Mouse (Mus musculus): ENCODE results near the gene Elane. TPM values are rescaled to one million over a fixed set of nuclear protein-coding genes. Genes with fewer than 3 reads are reported as not detected.
A peak's percentile ranks its signal among the peaks of the same experiment; 100 is the strongest.
"Not testable (repeated sequence)": the region's sequence is repeated elsewhere in the genome, so short reads cannot be mapped to it uniquely, and the experiment has no call there.

Gene Elane
- total and polyA plus RNA-seq, 3 experiments: 0.07 TPM; not detected in 2

DNA sequence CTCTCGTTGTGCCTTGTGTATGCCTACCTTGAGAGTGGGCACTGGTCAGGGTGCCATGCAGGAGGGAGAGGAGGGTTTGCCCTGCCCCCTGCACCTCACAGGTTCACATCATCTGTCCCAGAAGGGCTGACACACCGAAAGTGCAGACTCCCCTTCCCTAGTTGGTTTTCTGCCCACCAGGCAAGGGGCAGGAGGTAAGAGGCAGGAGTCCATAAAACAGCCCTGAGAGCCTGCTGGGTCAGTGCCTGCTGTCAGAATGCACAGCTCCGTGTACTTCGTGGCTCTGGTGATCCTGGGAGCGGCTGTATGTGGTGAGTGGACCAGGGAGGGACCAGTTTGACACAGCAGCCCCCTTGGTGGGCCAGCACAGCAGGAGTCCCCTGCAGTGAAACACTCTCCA is 4.6 kb downstream of the Elane start, which contains the start of gene Cfd:
TSS of gene Cfd (plus strand) at position 184 of the 400 bp plus-strand sequence.
- Histone ChIP-seq H3K36me3 (ENCODE audit: control insufficient read depth in 1 of 2, insufficient read depth in 2 of 2, low read length in 2 of 2) (no peaks in the 10 kb centered on the region), H3K27me3 (ENCODE audit: control insufficient read depth in 1 of 2, insufficient read depth in 2 of 2, low read length in 2 of 2) (no peaks in the 10 kb centered on the region), H3K4me1 (ENCODE audit: control insufficient read depth in 1 of 2, insufficient read depth in 2 of 2, low read length in 2 of 2) (no peaks in the 10 kb centered on the region; a peak in 1 of 4 replicates), H3K9me3 (replicated peaks; ENCODE audit: insufficient read depth, low read length) (no peaks in the 10 kb centered on the region), H3K27ac (ENCODE audit: control insufficient read depth, low read depth, low read length) (no peak within 1 kb of the TSS), H3K9ac (ENCODE audit: control insufficient read depth, low read depth, low read length, poor library complexity, severe bottlenecking) (no peak within 1 kb of the TSS), H3K4me3 (ENCODE audit: control insufficient read depth in 1 of 2, insufficient read depth in 1 of 2, low read depth in 2 of 2, low read length in 2 of 2) (no peak within 1 kb of the TSS), H3K79me2 (ENCODE audit: control insufficient read depth, insufficient read depth, low read length, poor library complexity) (no peaks in the 10 kb centered on the region)
- DNase-seq (ENCODE audit: low read depth, low spot score): no peak
- TF ChIP-seq UBTF (IDR thresholded peaks at IDR 0.05; ENCODE audit: borderline replicate concordance, insufficient read depth, low read depth, low read length) (no peak), RCOR1 (IDR thresholded peaks at IDR 0.05; ENCODE audit: low read depth, low read length) (no peak), MYB (IDR thresholded peaks at IDR 0.05; ENCODE audit: low read depth, low read length) (no peak)

DNA sequence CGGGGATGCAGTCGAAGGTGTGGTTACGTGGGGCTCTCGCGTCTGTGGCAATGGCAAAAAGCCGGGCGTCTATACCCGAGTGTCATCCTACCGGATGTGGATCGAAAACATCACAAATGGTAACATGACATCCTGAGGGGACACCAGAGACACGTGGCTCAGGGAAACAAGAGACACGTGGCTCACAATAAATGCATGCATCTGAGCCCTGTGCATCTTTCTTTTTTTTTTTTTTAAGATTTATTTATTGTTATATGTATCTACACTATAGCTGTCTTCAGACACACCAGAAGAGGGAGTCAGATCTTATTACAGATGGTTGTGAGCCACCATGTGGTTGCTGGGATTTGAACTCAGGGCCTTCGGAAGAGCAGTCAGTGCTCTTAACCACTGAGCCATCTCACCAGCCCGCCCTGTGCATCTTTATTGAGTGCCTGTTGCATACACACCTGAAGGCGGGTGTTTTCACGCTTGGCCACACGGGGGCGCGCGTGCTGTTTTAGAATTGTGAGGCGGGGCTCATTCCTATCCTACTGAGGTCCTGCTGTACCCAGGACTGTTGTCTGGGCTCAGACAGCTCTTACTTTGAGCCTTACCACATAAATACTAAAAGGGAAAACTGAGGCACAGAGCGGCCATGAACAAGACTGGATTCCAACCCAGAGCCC is 6.5 kb downstream of the Elane start:
- not testable (repeated sequence) for H3K79me2 ChIP-seq (ENCODE audit: control insufficient read depth, insufficient read depth, low read length, poor library complexity); H3K27ac ChIP-seq (ENCODE audit: control insufficient read depth, low read depth, low read length); H3K36me3 ChIP-seq (ENCODE audit: control insufficient read depth in 1 of 2, insufficient read depth in 2 of 2, low read length in 2 of 2); H3K9me3 ChIP-seq (replicated peaks; ENCODE audit: insufficient read depth, low read length); H3K9ac ChIP-seq (ENCODE audit: control insufficient read depth, low read depth, low read length, poor library complexity, severe bottlenecking); H3K27me3 ChIP-seq (ENCODE audit: control insufficient read depth in 1 of 2, insufficient read depth in 2 of 2, low read length in 2 of 2); H3K4me3 ChIP-seq (ENCODE audit: control insufficient read depth in 1 of 2, insufficient read depth in 1 of 2, low read depth in 2 of 2, low read length in 2 of 2); H3K4me1 ChIP-seq (ENCODE audit: control insufficient read depth in 1 of 2, insufficient read depth in 2 of 2, low read length in 2 of 2)
- peak; percentile 84 for DNase-seq (ENCODE audit: low read depth, low spot score)
- TF ChIP-seq SIN3A (IDR thresholded peaks at IDR 0.05; ENCODE audit: low read length) (peak; percentile 44; the same call in 1 of the 2 replicates), ZNF384 (IDR thresholded peaks at IDR 0.05; ENCODE audit: low read depth, low read length) (peak; percentile 68), ZC3H11A (IDR thresholded peaks at IDR 0.05; ENCODE audit: low read depth, low read length) (peak; percentile 71), TBP (IDR thresholded peaks at IDR 0.05; ENCODE audit: low read depth, low read length) (peak; percentile 95), RAD21 (IDR thresholded peaks at IDR 0.05; ENCODE audit: low read depth, low read length) (peak; percentile 71), SMC3 (IDR thresholded peaks at IDR 0.05; ENCODE audit: low read depth, low read length) (peak; percentile 83), MAZ (IDR thresholded peaks at IDR 0.05; ENCODE audit: low read depth, low read length) (peak; percentile 51; the same call in 1 of the 2 replicates), MYC (IDR thresholded peaks at IDR 0.05; ENCODE audit: low read depth, low read length) (peak; percentile 78), MAX (IDR thresholded peaks at IDR 0.05; ENCODE audit: low read length) (peak; percentile 26), MXI1 (IDR thresholded peaks at IDR 0.05; ENCODE audit: low read depth, low read length) (peak; percentile 49; the same call in 1 of the 2 replicates), CTCF (IDR thresholded peaks at IDR 0.05 in 2 of 3, conservative IDR thresholded peaks at IDR 0.05 in 1 of 3; ENCODE audit: control insufficient read depth in 1 of 3, insufficient read depth in 1 of 3, low read depth in 2 of 3, low read length in 3 of 3, poor library complexity in 1 of 3, severe bottlenecking in 1 of 3) (peak; percentile 52 to 94 (median 85)), BHLHE40 (IDR thresholded peaks at IDR 0.05; ENCODE audit: borderline replicate concordance, low read depth, low read length) (0 out of 2 replicates have a peak, but pooled peaks have one; percentile 8)
